Mouse (Mus musculus) heart, embryonic 11.5 days (tissue): ENCODE data around the gene Nfatc2. TPM values are rescaled to one million over a fixed set of nuclear protein-coding genes. Genes with fewer than 3 reads are reported as not detected.

ENCODE experiments used
- ATAC-seq: fragments of 200-750 bp; cut with Nextera tagmentation; replicated peaks from 2 replicates; pipeline ENCODE4 v1.8.0; 2017; ENCODE audit warnings: moderate library complexity; ENCODE audit not compliant: insufficient number of reproducible peaks, low FRiP score, low TSS enrichment
- H3K27ac ChIP-seq: fragments of 300-500 bp; sonication (generic); 2 replicates; pipeline ENCODE4 v1.5.1; 2014; ENCODE audit warnings: mild to moderate bottlenecking, low read depth, low read length
- H3K27me3 ChIP-seq: fragments of 300-500 bp; sonication (generic); 2 replicates; pipeline ENCODE4 v1.6.1; 2014; ENCODE audit warnings: mild to moderate bottlenecking, low read length, mixed read lengths; ENCODE audit not compliant: control insufficient read depth, insufficient read depth
- H3K36me3 ChIP-seq: fragments of 300-500 bp; sonication (generic); 2 replicates; pipeline ENCODE4 v1.6.1; 2014; ENCODE audit warnings: mild to moderate bottlenecking, low read length, moderate library complexity, mixed read lengths; ENCODE audit not compliant: control insufficient read depth, insufficient read depth
- H3K4me1 ChIP-seq: fragments of 300-500 bp; sonication (generic); 2 replicates; pipeline ENCODE4 v1.6.1; 2014; ENCODE audit warnings: low read length; ENCODE audit not compliant: control insufficient read depth, insufficient read depth
- H3K4me2 ChIP-seq: fragments of 300-500 bp; sonication (generic); 2 replicates; pipeline ENCODE4 v1.6.1; 2014; ENCODE audit warnings: mild to moderate bottlenecking, moderate library complexity
- H3K4me3 ChIP-seq: fragments of 300-500 bp; sonication (generic); 2 replicates; pipeline ENCODE4 v1.5.1; 2014; ENCODE audit warnings: low read depth, low read length
- H3K9ac ChIP-seq: fragments of 300-500 bp; sonication (generic); 2 replicates; pipeline ENCODE4 v1.6.1; 2014; ENCODE audit warnings: mild to moderate bottlenecking, low read depth, low read length, moderate library complexity
- H3K9me3 ChIP-seq: fragments of 300-500 bp; sonication (generic); replicated peaks from 2 replicates; pipeline ENCODE4 v1.6.1; 2016; ENCODE audit warnings: low read length; ENCODE audit not compliant: control insufficient read depth
- WGBS: fragments of 180-500 bp; shearing (Covaris S2); extraction: QIAGEN DNeasy Blood & Tissue Kit; methylation state at CpG from one replicate; pipeline ENCODE4 v1.1.7; 2014; ENCODE audit not compliant: insufficient replicate concordance; 5-methylcytosine and 5-hydroxymethylcytosine counted together
- polyA plus RNA-seq: library from polyadenylated mRNA; unstranded; fragments of >200 nt; fragmentation: Nextera tagmentation; extraction: Ambion mirVana; gene quantifications from 2 replicates; pipeline ENCODE4 v1.2.1, GENCODE M21; 2014

The Nfatc2 gene
- polyA plus RNA-seq, 1 experiment from 2014 or later: 4.2 TPM

GRCm38 (mm10) chr2:168632543-168632942 lies 31.1 kb upstream of the Nfatc2 start:
- Histone ChIP-seq H3K4me1 (peaks cover 27% of the 10 kb centered on the region), H3K4me3 (no peak overlapping the region), H3K27me3 (peaks cover 51% of the 10 kb centered on the region), H3K36me3 (no peaks in the 10 kb centered on the region), H3K9ac (peak overlapping the region; percentile 49; the same call in 1 of the 2 replicates), H3K9me3 (no peaks in the 10 kb centered on the region), H3K27ac (peak overlapping the region; percentile 80; the same call in 1 of the 2 replicates), H3K4me2 (peak overlapping the region; percentile 56; the same call in 1 of the 2 replicates)
- ATAC-seq: no peak
- WGBS: 57% methylated on average over 6 of the region's 6 CpGs

GRCm38 (mm10) chr2:168628787-168629186 lies 27.3 kb upstream of the Nfatc2 start:
- Histone ChIP-seq H3K4me2 (no peak overlapping the region), H3K27me3 (peaks cover 38% of the 10 kb centered on the region), H3K27ac (no peak overlapping the region), H3K9me3 (0 out of 2 replicates have a peak, but pooled peaks cover 3% of the 10 kb centered on the region), H3K4me3 (no peak overlapping the region), H3K36me3 (no peaks in the 10 kb centered on the region), H3K4me1 (peaks cover 12% of the 10 kb centered on the region), H3K9ac (no peak overlapping the region)
- 28% methylated on average over 8 of the region's 8 CpGs for WGBS
- ATAC-seq: no peak

- Histone ChIP-seq H3K4me1 (peaks cover 5% of the 10 kb centered on the region), H3K4me2 (no peak overlapping the region), H3K9me3 (0 out of 2 replicates have a peak, but pooled peaks cover 3% of the 10 kb centered on the region), H3K27me3 (peaks cover 38% of the 10 kb centered on the region), H3K9ac (no peak overlapping the region), H3K4me3 (no peak overlapping the region), H3K36me3 (no peaks in the 10 kb centered on the region), H3K27ac (no peak overlapping the region)
- 58% methylated on average over 20 of the region's 20 CpGs for WGBS
- no peak for ATAC-seq
Observed at GRCm38 (mm10) chr2:168627829-168628770, 26.6 kb upstream of the Nfatc2 start.

GRCm38 (mm10) chr2:168626385-168626784 lies 24.9 kb upstream of the Nfatc2 start:
- H3K4me3 ChIP-seq: no peak overlapping the region
- peaks cover 38% of the 10 kb centered on the region for H3K27me3 ChIP-seq
- H3K9me3 ChIP-seq: peaks cover 3% of the 10 kb centered on the region; the same call in 1 of the 2 replicates
- no peak overlapping the region for H3K9ac ChIP-seq
- WGBS: 81% methylated on average over 9 of the region's 9 CpGs
- no peak overlapping the region for H3K4me2 ChIP-seq
- H3K4me1 ChIP-seq: no peaks in the 10 kb centered on the region
- no peaks in the 10 kb centered on the region for H3K36me3 ChIP-seq
- no peak for ATAC-seq
- H3K27ac ChIP-seq: no peak overlapping the region

GRCm38 (mm10) chr2:168625091-168625490 lies 23.6 kb upstream of the Nfatc2 start:
- no peak overlapping the region for H3K27ac ChIP-seq
- 71% methylated on average over 4 of the region's 4 CpGs for WGBS

GRCm38 (mm10) chr2:168621111-168621802 lies 19.8 kb upstream of the Nfatc2 start:
- Histone ChIP-seq H3K27ac (no peak overlapping the region), H3K36me3 (no peaks in the 10 kb centered on the region), H3K4me3 (no peak overlapping the region), H3K4me2 (no peak overlapping the region), H3K9me3 (peaks cover 3% of the 10 kb centered on the region; the same call in 1 of the 2 replicates), H3K4me1 (0 out of 2 replicates have a peak, but pooled peaks cover 3% of the 10 kb centered on the region), H3K9ac (no peak overlapping the region), H3K27me3 (peaks cover 15% of the 10 kb centered on the region)
- ATAC-seq: no peak
- WGBS: 62% methylated on average over 11 of the region's 11 CpGs

More at GRCm38 (mm10) chr2:168625091-168625490, 23.6 kb upstream of the Nfatc2 start:
- Histone ChIP-seq H3K9ac (no peak overlapping the region), H3K4me3 (no peak overlapping the region), H3K36me3 (no peaks in the 10 kb centered on the region), H3K9me3 (peaks cover 3% of the 10 kb centered on the region; the same call in 1 of the 2 replicates), H3K27me3 (peaks cover 28% of the 10 kb centered on the region), H3K4me1 (no peaks in the 10 kb centered on the region), H3K4me2 (no peak overlapping the region)
- no peak for ATAC-seq

- Histone ChIP-seq H3K4me2 (no peak overlapping the region), H3K9me3 (no peaks in the 10 kb centered on the region; the same call in 1 of the 2 replicates), H3K36me3 (no peaks in the 10 kb centered on the region), H3K27ac (no peak overlapping the region), H3K27me3 (peaks cover 4% of the 10 kb centered on the region; the same call in 1 of the 2 replicates), H3K4me3 (no peak overlapping the region), H3K9ac (no peak overlapping the region), H3K4me1 (0 out of 2 replicates have a peak, but pooled peaks cover 8% of the 10 kb centered on the region)
- 77% methylated on average over 15 of the region's 15 CpGs for WGBS
- no peak for ATAC-seq
Observed at GRCm38 (mm10) chr2:168618205-168618717, 16.8 kb upstream of the Nfatc2 start.

- Histone ChIP-seq H3K9me3 (no peaks in the 10 kb centered on the region), H3K4me2 (no peak overlapping the region), H3K36me3 (no peaks in the 10 kb centered on the region), H3K4me3 (no peak overlapping the region), H3K27ac (no peak overlapping the region), H3K27me3 (peaks cover 4% of the 10 kb centered on the region; the same call in 1 of the 2 replicates), H3K9ac (no peak overlapping the region), H3K4me1 (peaks cover 15% of the 10 kb centered on the region; the same call in 1 of the 2 replicates)
- 79% methylated on average over 3 of the region's 3 CpGs for WGBS
- ATAC-seq: no peak
Observed at GRCm38 (mm10) chr2:168615160-168615559, 13.7 kb upstream of the Nfatc2 start.
